Mouse (Mus musculus) forebrain, embryonic 15.5 days (tissue): ENCODE results near the gene BC051142. TPM values are rescaled to one million over a fixed set of nuclear protein-coding genes. Genes with fewer than 3 reads are reported as not detected.

ENCODE experiments used
- ATAC-seq: fragments of 200-750 bp; cut with Nextera tagmentation; replicated peaks from 2 replicates; pipeline ENCODE4 v1.8.0; 2017; ENCODE audit warnings: mild to moderate bottlenecking, moderate TSS enrichment, moderate library complexity
- H3K27ac ChIP-seq: fragments of 300-500 bp; sonication (generic); replicated peaks from 2 replicates; pipeline ENCODE4 v1.5.1; 2015; ENCODE audit warnings: mild to moderate bottlenecking, inconsistent platforms
- H3K27me3 ChIP-seq: fragments of 300-500 bp; sonication (generic); 2 replicates; pipeline ENCODE4 v1.6.1; 2015; ENCODE audit warnings: inconsistent platforms
- H3K36me3 ChIP-seq: fragments of 300-500 bp; sonication (generic); 2 replicates; pipeline ENCODE4 v1.6.1; 2015; ENCODE audit warnings: mild to moderate bottlenecking, inconsistent platforms
- H3K4me1 ChIP-seq: fragments of 300-500 bp; sonication (generic); 2 replicates; pipeline ENCODE4 v1.6.1; 2015; ENCODE audit warnings: inconsistent platforms
- H3K4me2 ChIP-seq: fragments of 300-500 bp; sonication (generic); replicated peaks from 2 replicates; pipeline ENCODE4 v1.6.1; 2015; ENCODE audit warnings: mild to moderate bottlenecking, inconsistent platforms
- H3K4me3 ChIP-seq: fragments of 300-500 bp; sonication (generic); 2 replicates; pipeline ENCODE4 v1.5.1; 2015; ENCODE audit warnings: mild to moderate bottlenecking, inconsistent platforms
- H3K9ac ChIP-seq: fragments of 300-500 bp; sonication (generic); replicated peaks from 2 replicates; pipeline ENCODE4 v1.6.1; 2015; ENCODE audit warnings: mild to moderate bottlenecking, inconsistent platforms
- H3K9me3 ChIP-seq: fragments of 300-500 bp; sonication (generic); 2 replicates; pipeline ENCODE4 v1.6.1; 2016; ENCODE audit warnings: inconsistent platforms
- WGBS: fragments of 180-500 bp; shearing (Covaris S2); methylation state at CpG from one replicate; pipeline ENCODE4 v1.1.7; 2015; ENCODE audit warnings: mixed read lengths; 5-methylcytosine and 5-hydroxymethylcytosine counted together
- polyA plus RNA-seq: library from polyadenylated mRNA; unstranded; fragments of >200 nt; fragmentation: Nextera tagmentation; extraction: Ambion mirVana; gene quantifications from 2 replicates; pipeline ENCODE4 v1.2.1, GENCODE M21; 2015

BC051142 gene
- 1.5 and 3.3 TPM in 2 replicates for polyA plus RNA-seq

DNA sequence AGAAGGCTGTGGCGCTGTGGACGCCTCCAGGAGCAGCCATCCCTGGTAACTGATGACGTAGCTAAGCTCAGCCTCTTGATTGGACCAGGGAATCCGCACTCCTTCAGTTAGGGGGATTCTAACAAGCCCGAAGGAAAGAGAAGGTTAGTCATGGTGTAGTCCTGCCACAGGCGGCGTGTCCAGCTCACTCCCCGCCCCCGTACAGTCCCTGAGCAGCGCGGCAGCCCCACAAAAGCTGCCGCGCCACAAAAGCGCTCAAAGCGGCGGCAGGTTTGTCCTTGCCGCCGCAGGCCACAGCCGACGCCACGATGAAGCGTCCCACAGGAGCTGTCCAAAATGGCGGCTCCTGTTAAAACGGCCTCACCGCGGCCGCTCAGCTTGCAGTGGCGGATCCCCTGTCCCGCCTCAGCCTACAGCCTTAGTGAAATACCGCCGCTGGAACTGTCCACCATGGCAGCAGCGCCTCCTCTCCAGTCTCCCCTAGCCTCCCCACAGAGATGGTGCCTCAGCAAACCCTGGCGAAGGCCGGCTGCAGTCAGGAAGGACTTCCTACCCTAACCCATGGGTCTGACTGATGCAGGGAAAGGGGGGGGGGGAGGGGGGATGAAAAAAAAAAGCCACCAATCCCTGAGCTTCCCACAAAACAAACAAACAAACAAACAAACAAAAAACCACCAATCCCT is at the start of gene BC051142:
BC051142 (plus strand) TSS at position 110 of the 683 bp plus-strand sequence.
- Histone ChIP-seq H3K9me3 (no peaks in the 10 kb centered on the region), H3K36me3 (no peaks in the 10 kb centered on the region), H3K27me3 (no peaks in the 10 kb centered on the region), H3K9ac (peak within 1 kb of the TSS; percentile 82), H3K4me1 (no peaks in the 10 kb centered on the region), H3K27ac (peak within 1 kb of the TSS; percentile 98), H3K4me2 (peak within 1 kb of the TSS; percentile 60), H3K4me3 (peak within 1 kb of the TSS; percentile 64)
- 8% methylated on average over 34 of the region's 34 CpGs for WGBS
- ATAC-seq: peak; percentile 99

DNA sequence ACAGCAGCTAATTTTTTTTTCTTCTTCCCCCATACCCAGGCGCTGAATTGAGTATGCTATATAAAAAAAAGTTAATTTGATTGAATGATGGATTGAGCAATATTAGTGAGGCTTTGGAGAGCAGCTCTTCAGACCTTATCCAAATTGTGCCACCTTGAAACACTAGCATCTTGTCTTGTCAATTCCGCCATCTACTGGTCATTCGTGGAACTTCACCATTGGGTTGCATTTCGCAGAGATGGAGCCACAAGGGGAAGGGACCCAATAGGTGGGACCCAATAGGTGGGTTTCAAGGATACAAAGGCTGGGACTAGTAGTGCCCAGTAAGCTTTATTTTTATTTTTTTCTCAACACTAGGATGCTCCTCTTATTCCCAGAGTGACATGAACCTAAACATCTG is 49.2 kb upstream of the BC051142 start:
- Histone ChIP-seq H3K9me3 (no peaks in the 10 kb centered on the region), H3K4me3 (no peak overlapping the region), H3K4me1 (no peaks in the 10 kb centered on the region), H3K27me3 (no peaks in the 10 kb centered on the region), H3K36me3 (no peaks in the 10 kb centered on the region), H3K27ac (no peak overlapping the region), H3K4me2 (no peak overlapping the region), H3K9ac (no peak overlapping the region)
- WGBS: 5% methylated on average over 4 of the region's 4 CpGs
- ATAC-seq: no peak

DNA sequence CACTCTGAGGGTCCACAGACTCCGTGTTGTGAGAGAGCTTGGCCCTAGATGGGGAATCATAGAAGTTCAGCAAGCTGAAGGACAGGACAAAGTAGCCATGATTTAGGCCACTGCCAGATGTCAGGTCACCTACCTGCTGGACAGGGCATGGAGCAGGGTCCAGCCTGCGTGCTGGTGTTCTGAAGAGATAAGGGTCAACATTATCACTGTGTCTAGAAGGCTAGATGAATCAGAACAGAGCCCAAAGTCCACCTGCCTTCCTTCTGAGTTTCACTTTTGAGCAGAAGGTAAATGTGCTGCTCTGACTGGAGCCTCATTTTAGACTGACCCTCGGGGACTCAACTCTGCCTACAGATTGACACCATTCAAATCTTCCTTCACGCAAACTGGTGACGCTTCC is 44.1 kb upstream of the BC051142 start, which contains the start of gene Btnl2:
Btnl2 (plus strand) TSS at position 284 of the 400 bp plus-strand sequence.
- Histone ChIP-seq H3K27me3 (no peaks in the 10 kb centered on the region), H3K9me3 (no peaks in the 10 kb centered on the region), H3K4me2 (no peak within 1 kb of the TSS), H3K4me3 (no peak within 1 kb of the TSS), H3K4me1 (no peaks in the 10 kb centered on the region), H3K36me3 (no peaks in the 10 kb centered on the region), H3K27ac (no peak within 1 kb of the TSS), H3K9ac (no peak within 1 kb of the TSS)
- 86% methylated on average over 5 of the region's 5 CpGs for WGBS
- ATAC-seq: no peak

DNA sequence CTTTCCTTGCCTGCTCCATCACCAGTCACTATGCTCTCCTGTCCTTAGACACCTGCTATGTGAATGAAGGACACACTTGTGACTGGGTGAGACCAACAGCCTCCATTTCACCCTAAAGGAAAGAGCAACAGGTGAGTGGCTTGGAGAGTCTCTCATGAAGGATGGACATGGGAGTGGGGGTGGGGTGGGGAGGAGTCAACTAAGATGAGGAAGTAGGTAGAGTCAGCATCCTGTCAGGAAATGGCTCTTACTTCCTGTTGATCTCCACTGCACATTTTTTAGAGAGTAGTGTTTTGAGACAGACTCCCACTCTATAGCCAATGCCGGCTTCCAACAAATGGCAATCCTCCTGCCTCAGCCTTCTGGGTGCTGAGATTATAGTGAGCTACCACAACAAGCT is 43.7 kb upstream of the BC051142 start:
- H3K4me1 ChIP-seq: no peaks in the 10 kb centered on the region
- no peak overlapping the region for H3K4me2 ChIP-seq

DNA sequence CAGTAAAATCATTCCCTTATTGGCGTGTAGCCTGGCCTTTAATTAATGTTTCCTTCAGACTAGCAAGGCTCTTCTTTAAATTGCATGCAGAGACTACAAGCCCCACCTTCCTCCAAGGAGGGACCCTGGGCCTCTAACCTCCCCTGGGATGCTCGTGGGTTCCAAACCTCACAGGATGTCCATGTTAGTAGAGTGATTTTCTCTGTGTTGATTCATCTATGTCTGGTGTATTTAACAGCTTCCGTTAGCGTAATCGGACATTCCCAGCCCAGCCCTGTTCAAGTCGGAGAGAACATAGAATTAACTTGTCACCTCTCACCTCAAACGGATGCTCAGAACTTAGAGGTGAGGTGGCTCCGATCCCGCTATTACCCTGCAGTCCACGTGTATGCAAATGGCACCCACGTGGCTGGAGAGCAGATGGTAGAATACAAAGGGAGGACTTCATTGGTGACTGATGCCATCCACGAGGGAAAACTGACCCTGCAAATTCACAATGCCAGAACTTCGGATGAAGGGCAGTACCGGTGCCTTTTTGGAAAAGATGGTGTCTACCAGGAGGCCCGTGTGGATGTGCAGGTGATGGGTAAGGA is 35.6 kb upstream of the BC051142 start:
- no peaks in the 10 kb centered on the region for H3K27me3 ChIP-seq
- H3K4me3 ChIP-seq: no peak overlapping the region
- no peaks in the 10 kb centered on the region for H3K4me1 ChIP-seq
- H3K4me2 ChIP-seq: no peak overlapping the region
- no peaks in the 10 kb centered on the region for H3K36me3 ChIP-seq
- H3K9me3 ChIP-seq: no peaks in the 10 kb centered on the region
- H3K27ac ChIP-seq: no peak overlapping the region
- H3K9ac ChIP-seq: no peak overlapping the region
- no peak for ATAC-seq
- WGBS: 87% methylated on average over 15 of the region's 15 CpGs

More for the DNA sequence above, 43.7 kb upstream of the BC051142 start:
- ATAC-seq: no peak
- 77% methylated on average over 1 of the region's 1 CpGs for WGBS
- Histone ChIP-seq H3K9ac (no peak overlapping the region), H3K27me3 (no peaks in the 10 kb centered on the region), H3K9me3 (no peaks in the 10 kb centered on the region), H3K4me3 (no peak overlapping the region), H3K36me3 (no peaks in the 10 kb centered on the region), H3K27ac (no peak overlapping the region)

DNA sequence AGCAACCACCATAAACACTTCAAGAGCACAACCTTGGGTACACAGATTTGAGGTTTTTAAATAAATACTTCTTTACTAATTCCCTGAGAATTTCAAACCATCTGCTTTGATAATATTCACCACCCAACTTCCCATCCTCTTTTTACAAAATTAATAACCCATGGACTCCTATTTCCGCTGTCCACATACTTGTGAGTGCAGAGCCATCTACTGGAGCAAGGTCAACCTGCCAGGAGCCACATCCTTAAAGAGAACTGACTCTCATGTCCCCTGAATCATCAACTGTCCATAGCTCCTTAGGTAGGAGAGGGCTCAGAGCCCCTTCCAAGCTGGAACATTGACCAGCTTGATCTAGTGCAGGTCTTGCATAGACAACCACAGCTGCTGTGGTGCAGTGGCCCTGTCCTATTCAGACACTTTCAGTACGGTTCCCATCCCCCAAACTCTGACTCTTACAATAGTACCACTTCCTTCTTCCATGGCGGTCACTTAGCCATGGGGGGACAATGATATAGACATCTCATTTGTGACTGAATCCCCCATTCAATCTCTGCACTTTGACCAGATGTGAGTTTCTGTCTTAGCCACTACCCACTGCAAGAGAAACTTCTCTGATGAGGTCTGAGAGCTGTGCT is 34.8 kb upstream of the BC051142 start:
- WGBS: 86% methylated on average over 3 of the region's 3 CpGs
- Histone ChIP-seq H3K36me3 (no peaks in the 10 kb centered on the region), H3K9ac (no peak overlapping the region), H3K27ac (no peak overlapping the region), H3K27me3 (no peaks in the 10 kb centered on the region), H3K4me3 (no peak overlapping the region), H3K9me3 (no peaks in the 10 kb centered on the region), H3K4me1 (no peaks in the 10 kb centered on the region), H3K4me2 (no peak overlapping the region)
- ATAC-seq: no peak

DNA sequence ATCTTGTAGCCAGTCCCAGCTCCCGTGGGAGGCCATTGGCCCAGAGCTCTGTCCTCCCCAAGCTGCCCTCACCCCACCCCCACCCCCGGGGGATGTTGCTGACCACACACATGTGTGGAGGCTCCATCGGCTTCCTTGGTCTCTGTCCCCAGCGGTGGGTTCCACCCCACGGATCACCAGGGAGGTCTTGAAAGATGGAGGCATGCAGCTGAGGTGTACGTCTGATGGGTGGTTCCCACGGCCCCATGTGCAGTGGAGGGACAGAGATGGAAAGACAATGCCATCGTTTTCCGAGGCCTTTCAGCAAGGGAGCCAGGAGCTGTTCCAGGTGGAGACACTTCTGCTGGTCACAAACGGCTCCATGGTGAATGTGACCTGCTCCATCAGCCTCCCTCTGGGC is 33.6 kb upstream of the BC051142 start:
- no peak for ATAC-seq
- H3K27me3 ChIP-seq: no peaks in the 10 kb centered on the region
- H3K9me3 ChIP-seq: no peaks in the 10 kb centered on the region
- 78% methylated on average over 10 of the region's 10 CpGs for WGBS
- no peak overlapping the region for H3K4me3 ChIP-seq
- H3K4me2 ChIP-seq: no peak overlapping the region
- H3K4me1 ChIP-seq: no peaks in the 10 kb centered on the region
- no peaks in the 10 kb centered on the region for H3K36me3 ChIP-seq
- H3K27ac ChIP-seq: no peak overlapping the region
- no peak overlapping the region for H3K9ac ChIP-seq

DNA sequence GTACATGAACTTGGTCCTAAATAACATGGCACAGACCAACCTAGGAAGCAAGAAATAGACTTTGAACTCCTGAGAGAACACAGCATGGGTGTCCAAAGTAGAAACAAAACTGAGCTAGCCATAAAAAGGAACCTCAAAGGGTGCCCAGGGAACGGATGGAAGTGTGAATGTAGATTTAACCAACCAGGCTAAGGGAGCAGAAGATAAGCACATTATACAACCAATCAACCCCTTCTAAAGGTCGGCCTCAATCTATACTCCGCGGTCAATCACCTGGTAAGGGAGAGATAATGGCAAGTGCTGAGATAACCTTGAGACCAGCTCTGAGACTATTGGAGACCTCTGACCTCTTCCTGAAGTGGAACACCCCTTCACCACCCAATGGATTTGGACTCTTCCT is 28.1 kb upstream of the BC051142 start:
- H3K4me3 ChIP-seq: no peak overlapping the region
- 0 out of 2 replicates have a peak, but pooled peaks cover 3% of the 10 kb centered on the region for H3K27me3 ChIP-seq
- no peaks in the 10 kb centered on the region for H3K4me1 ChIP-seq
- ATAC-seq: no peak
- H3K9ac ChIP-seq: no peak overlapping the region
- H3K9me3 ChIP-seq: no peaks in the 10 kb centered on the region
- no peak overlapping the region for H3K4me2 ChIP-seq
- 86% methylated on average over 4 of the region's 4 CpGs for WGBS
- H3K27ac ChIP-seq: no peak overlapping the region
- H3K36me3 ChIP-seq: no peaks in the 10 kb centered on the region

DNA sequence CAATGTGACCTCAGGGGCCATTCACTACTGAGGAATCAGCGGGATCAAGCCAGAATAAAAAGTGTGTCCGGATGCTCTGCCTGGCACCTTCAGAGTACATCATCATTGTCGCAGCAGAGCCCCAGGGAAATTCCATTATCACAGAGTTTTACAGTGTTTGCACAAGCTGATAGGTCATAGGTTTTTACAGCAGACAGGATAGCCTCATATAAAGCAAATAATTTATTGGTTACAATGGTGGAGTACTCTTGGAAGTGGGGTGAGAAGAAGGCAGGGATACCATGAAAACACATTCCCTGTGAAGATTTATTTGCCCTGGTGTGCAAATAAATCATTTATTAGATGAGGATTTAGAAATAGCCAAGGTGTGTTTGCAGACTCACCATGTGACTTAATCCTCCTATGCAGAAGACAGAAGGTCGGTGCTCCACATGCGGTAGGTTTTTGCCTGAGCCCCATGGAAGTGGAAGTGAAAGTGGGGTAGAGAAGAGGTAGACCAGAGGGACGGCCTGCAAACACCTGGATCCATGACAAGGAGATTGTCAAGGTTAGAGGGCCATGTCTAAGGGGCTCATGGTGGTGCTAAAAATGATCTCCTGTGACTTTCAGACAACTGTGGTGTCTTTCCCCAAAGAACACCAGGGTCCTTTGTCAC is 25.4 kb upstream of the BC051142 start:
- Histone ChIP-seq H3K4me2 (no peak overlapping the region), H3K36me3 (no peaks in the 10 kb centered on the region), H3K27me3 (0 out of 2 replicates have a peak, but pooled peaks cover 3% of the 10 kb centered on the region), H3K27ac (no peak overlapping the region), H3K4me3 (no peak overlapping the region), H3K9me3 (no peaks in the 10 kb centered on the region), H3K4me1 (no peaks in the 10 kb centered on the region), H3K9ac (no peak overlapping the region)
- no peak for ATAC-seq
- 85% methylated on average over 6 of the region's 6 CpGs for WGBS

DNA sequence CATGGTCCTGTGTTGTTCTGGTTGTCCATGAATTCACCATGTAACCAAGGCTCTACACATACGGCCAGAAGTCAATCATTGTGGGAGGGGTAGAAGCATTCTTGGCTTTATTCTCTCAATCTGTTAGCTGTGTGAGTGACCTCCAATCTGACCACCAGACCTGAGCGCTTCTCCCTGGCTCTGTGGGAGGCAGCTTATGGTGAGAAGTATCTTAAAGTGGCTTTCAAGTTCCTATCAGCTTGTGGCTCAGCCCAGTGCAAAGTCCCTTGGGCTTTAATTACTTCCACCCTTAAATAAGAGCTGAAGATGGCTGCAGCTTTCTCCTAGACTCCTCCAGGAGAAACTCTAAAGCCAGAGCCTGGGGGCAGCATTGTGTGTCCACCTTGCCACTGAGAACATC is 21.8 kb upstream of the BC051142 start, which contains the start of gene Btnl1:
Btnl1 (plus strand) TSS at position 286 of the 400 bp plus-strand sequence.
- no peaks in the 10 kb centered on the region for H3K4me1 ChIP-seq
- WGBS: 90% methylated on average over 2 of the region's 2 CpGs
- H3K9me3 ChIP-seq: no peaks in the 10 kb centered on the region
- no peaks in the 10 kb centered on the region for H3K36me3 ChIP-seq
- H3K27ac ChIP-seq: no peak within 1 kb of the TSS
- no peak within 1 kb of the TSS for H3K9ac ChIP-seq
- no peak for ATAC-seq
- H3K4me2 ChIP-seq: no peak within 1 kb of the TSS
- H3K4me3 ChIP-seq: no peak within 1 kb of the TSS
- 0 out of 2 replicates have a peak, but pooled peaks cover 3% of the 10 kb centered on the region for H3K27me3 ChIP-seq

DNA sequence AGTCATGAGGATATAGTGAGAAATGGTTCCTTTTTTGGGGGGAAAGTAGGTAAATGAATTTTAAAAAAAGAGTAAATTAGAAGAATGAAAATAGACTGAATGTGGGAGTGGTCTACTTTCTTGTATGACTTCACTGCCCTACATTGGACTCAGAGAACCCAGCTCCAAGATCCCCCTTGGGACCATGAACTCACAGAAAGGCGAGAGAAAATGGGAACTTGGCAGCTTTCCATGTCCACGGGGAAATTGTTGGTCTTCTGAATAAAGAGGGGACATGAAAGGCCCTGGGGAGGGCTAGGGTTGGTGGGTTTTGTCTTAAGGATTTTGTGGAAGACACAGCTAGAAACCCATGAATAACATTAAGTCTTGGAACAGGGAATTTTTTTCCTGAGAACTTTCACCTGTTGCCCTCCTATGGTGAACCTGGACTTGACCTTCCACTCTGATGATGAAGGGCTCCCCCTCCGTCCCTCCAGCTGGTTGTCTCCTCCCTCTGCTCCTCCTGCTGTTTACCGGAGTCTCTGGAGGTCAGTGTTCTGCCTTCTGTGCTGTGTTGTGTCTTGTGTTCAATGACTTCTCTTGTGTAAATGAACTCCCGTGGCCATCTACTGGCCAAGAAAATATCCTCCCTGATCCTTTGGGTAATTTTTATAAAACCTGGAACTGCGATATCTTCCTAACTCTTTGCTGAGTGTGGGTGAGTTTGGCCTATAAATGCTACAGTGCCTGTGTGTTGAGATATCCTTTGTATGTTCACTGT is 21.0 kb upstream of the BC051142 start:
- Histone ChIP-seq H3K4me3 (no peak overlapping the region), H3K27me3 (0 out of 2 replicates have a peak, but pooled peaks cover 3% of the 10 kb centered on the region), H3K27ac (no peak overlapping the region), H3K36me3 (no peaks in the 10 kb centered on the region), H3K9me3 (no peaks in the 10 kb centered on the region), H3K9ac (no peak overlapping the region), H3K4me1 (no peaks in the 10 kb centered on the region), H3K4me2 (no peak overlapping the region)
- no peak for ATAC-seq
- WGBS: 53% methylated on average over 6 of the region's 6 CpGs
